Mouse (Mus musculus) hindbrain, embryonic 11.5 days (tissue): ENCODE measurements at regions not wholly inside any gene's neighbourhood (a gene's known extent, or its start where the extent isn't known, plus 50 kb on each side); places are given as distances from the start of the nearest gene placed in this dataset.

Experiments used
- ATAC-seq: fragments of 200-750 bp; cut with Nextera tagmentation; 2 replicates; pipeline ENCODE4 v1.8.0; 2017; ENCODE audit warnings: mild to moderate bottlenecking, moderate TSS enrichment, moderate library complexity; ENCODE audit not compliant: low FRiP score
- DNase-seq: peaks from one replicate; pipeline ENCODE4 v3.0.0-alpha.2; 2015; ENCODE audit warnings: low spot score
- H3K27ac ChIP-seq: fragments of 300-500 bp; sonication (generic); 2 replicates; pipeline ENCODE4 v1.5.1; 2014; ENCODE audit warnings: mild to moderate bottlenecking, low read depth, low read length
- H3K27me3 ChIP-seq: fragments of 300-500 bp; sonication (generic); 2 replicates; pipeline ENCODE4 v1.6.1; 2014; ENCODE audit warnings: mild to moderate bottlenecking, low read length, moderate library complexity, mixed read lengths; ENCODE audit not compliant: control insufficient read depth, insufficient read depth
- H3K36me3 ChIP-seq: fragments of 300-500 bp; sonication (generic); 2 replicates; pipeline ENCODE4 v1.6.1; 2014; ENCODE audit warnings: mild to moderate bottlenecking, low read length, moderate library complexity, mixed read lengths; ENCODE audit not compliant: control insufficient read depth, insufficient read depth
- H3K4me1 ChIP-seq: fragments of 300-500 bp; sonication (generic); replicated peaks from 2 replicates; pipeline ENCODE4 v1.6.1; 2014; ENCODE audit warnings: low read length, mixed read lengths; ENCODE audit not compliant: control insufficient read depth, insufficient read depth
- H3K4me2 ChIP-seq: fragments of 300-500 bp; sonication (generic); replicated peaks from 2 replicates; pipeline ENCODE4 v1.6.1; 2014; ENCODE audit warnings: mild to moderate bottlenecking, low read depth, low read length
- H3K4me3 ChIP-seq: fragments of 300-500 bp; sonication (generic); 2 replicates; pipeline ENCODE4 v1.5.1; 2014; ENCODE audit warnings: low read depth, low read length
- H3K9ac ChIP-seq: fragments of 300-500 bp; sonication (generic); 2 replicates; pipeline ENCODE4 v1.6.1; 2014; ENCODE audit warnings: low read depth, low read length
- H3K9me3 ChIP-seq: fragments of 300-500 bp; sonication (generic); 2 replicates; pipeline ENCODE4 v1.6.1; 2016; ENCODE audit warnings: low read length; ENCODE audit not compliant: control insufficient read depth
- WGBS: fragments of 180-500 bp; shearing (Covaris S2); extraction: QIAGEN DNeasy Blood & Tissue Kit; methylation state at CpG from one replicate; pipeline ENCODE4 v1.1.7; 2014; 5-methylcytosine and 5-hydroxymethylcytosine counted together

DNA sequence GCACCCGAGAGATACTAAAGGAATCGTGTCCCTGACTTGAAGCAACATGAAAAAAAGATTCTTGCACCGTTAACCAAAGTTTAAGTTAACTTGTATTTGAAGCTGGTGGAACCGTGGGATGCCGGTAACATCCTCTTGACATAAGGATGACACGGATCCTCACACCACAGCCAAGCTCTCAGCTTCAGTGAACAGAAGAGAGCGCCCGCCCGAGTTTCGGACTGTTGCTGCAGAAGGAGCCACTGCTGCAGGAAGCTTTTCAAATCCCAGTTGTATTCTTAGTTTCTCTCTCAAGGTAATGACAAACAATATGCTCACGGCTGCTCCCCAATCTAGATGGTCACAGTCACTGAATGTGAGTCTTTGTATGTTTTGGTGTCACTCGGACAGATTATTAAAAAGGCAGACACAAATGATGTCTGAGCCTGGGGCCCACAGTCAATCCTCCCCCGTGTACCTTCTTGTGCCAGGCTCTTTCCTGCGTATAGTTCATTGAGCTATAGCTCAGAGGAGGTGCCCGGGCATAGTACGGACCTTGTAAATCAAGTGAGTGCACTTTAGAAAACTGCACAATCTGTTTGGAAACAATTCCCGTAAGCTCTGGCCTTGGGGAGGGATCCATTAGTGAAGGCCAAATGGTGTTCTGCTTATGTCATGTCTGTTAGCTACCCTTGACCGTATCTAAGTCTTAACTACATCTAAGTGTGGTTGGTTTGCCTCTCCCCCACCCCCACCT is 99.3 kb upstream of the Ankrd55 start:
- no peak overlapping the region for H3K4me2 ChIP-seq
- no peak overlapping the region for H3K27ac ChIP-seq
- ATAC-seq (no peak), DNase-seq (no peak)
- WGBS = 93% methylated on average over 18 of the region's 18 CpGs
- H3K4me1 ChIP-seq = no peaks in the 10 kb centered on the region
- no peak overlapping the region for H3K9ac ChIP-seq
- no peak overlapping the region for H3K4me3 ChIP-seq
- no peaks in the 10 kb centered on the region for H3K36me3 ChIP-seq
- H3K9me3 ChIP-seq = no peaks in the 10 kb centered on the region
- no peaks in the 10 kb centered on the region for H3K27me3 ChIP-seq

DNA sequence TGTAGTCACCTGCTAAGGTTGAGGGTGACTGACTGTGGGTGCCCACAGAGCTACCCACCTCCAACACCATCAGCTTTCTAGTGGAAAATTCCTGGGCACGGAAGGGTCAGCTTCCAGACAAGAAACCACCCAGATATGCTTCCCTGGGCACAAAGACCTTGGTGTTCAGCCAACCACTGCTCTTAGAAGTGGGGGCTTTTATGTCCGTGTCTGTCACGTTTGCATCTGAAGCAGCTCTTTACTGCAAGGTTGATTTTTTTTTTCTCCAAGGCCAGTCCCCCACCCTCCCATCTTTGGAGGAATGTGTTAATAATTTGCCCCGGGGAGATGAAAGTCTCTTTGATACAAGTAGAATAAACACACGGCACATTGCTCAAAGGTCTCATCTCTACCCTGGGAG is 98.6 kb upstream of the Ankrd55 start:
- Histone ChIP-seq H3K4me2 (no peak overlapping the region), H3K27me3 (no peaks in the 10 kb centered on the region), H3K36me3 (no peaks in the 10 kb centered on the region), H3K4me3 (no peak overlapping the region), H3K4me1 (no peaks in the 10 kb centered on the region), H3K27ac (no peak overlapping the region), H3K9ac (no peak overlapping the region), H3K9me3 (no peaks in the 10 kb centered on the region)
- ATAC-seq (no peak), DNase-seq (no peak)
- 59% methylated on average over 5 of the region's 5 CpGs for WGBS

DNA sequence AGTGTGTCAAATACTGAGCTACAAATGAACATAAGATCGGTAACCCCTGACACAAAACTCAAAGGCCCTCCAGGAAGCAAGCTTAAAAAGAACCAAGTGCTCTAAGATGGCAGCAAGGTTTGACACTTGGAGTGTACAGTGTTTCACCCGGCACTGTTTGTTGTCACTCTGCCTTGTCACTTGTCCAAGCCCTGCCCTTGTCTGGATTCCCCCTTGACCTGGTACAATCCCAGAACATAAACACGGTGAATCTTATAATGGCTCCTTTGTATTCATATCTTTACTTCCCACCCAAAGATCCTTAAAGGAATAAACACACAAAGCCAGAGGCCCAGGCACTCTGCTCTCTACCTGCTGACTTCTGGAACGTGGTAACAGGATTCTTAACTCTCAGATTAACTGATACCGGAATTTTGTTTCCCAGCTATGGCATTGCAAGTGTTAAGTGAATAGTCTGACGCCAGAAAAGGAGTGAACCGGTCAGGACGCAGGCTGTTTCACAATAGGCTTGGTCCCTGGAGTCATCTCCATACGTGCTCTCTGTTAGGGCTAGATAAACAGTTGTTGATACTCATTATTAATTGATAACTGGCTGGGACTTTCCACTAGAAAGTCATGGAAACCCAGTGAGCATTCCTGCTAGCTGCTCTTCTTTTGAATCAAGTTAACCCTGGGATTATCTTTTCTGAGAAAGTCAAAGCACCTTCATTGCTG is 95.9 kb upstream of the Ankrd55 start:
- no peaks in the 10 kb centered on the region; the same call in 1 of the 2 replicates for H3K27me3 ChIP-seq
- H3K27ac ChIP-seq = no peak overlapping the region
- no peaks in the 10 kb centered on the region for H3K9me3 ChIP-seq
- ATAC-seq (no peak), DNase-seq (no peak)
- WGBS = 47% methylated on average over 9 of the region's 9 CpGs
- no peak overlapping the region for H3K4me3 ChIP-seq
- no peaks in the 10 kb centered on the region for H3K36me3 ChIP-seq
- H3K4me1 ChIP-seq = no peaks in the 10 kb centered on the region
- no peak overlapping the region for H3K9ac ChIP-seq
- H3K4me2 ChIP-seq = no peak overlapping the region

DNA sequence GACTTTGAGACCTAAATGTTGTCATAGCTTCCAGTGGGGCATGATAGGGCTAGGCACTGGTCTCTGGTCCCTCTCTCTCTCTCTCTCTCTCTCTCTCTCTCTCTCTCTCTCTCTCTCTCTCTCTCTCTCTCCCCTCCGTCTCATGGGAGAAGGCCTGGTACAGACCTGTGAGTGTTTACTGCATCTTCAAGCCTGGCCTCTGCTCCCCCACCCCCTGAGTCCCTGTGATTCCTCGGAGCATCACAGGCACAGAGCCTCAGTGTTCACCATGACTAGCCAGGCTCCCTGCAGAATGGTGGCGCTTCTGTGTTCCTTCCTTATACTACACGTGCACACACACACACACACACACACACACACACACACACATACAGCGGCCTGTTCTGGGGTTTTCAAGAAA is 94.6 kb upstream of the Ankrd55 start:
- no peak for ATAC-seq
- WGBS = 78% methylated on average over 5 of the region's 5 CpGs

DNA sequence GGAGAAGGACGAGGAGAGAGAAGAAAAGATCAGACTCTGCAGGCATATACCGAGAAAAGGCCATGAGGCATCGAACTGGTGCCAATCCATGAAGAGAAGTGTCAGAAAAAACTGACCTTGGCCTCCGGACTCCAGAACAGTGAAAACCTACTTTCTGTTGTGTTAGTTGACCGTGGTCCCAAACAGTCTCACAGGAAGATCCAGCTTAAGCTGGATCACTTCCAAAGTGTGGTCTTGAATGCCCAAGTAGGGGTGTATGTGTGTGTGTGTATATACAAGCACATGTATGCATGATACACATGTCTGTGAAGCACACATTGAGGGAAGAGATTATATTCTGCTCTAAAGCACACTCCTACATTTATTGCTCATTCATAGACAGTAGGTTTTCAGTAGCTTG is 93.3 kb upstream of the Ankrd55 start:
- DNase-seq = no peak
- H3K9ac ChIP-seq = no peak overlapping the region
- H3K36me3 ChIP-seq = no peaks in the 10 kb centered on the region
- no peaks in the 10 kb centered on the region for H3K9me3 ChIP-seq
- 78% methylated on average over 5 of the region's 5 CpGs for WGBS
- no peaks in the 10 kb centered on the region; the same call in 1 of the 2 replicates for H3K27me3 ChIP-seq
- H3K27ac ChIP-seq = no peak overlapping the region
- H3K4me2 ChIP-seq = no peak overlapping the region
- no peaks in the 10 kb centered on the region for H3K4me1 ChIP-seq
- H3K4me3 ChIP-seq = no peak overlapping the region
- ATAC-seq = no peak

More for the DNA sequence above, 94.6 kb upstream of the Ankrd55 start:
- no peak for DNase-seq
- Histone ChIP-seq H3K9ac (no peak overlapping the region), H3K9me3 (no peaks in the 10 kb centered on the region), H3K4me3 (no peak overlapping the region), H3K36me3 (no peaks in the 10 kb centered on the region), H3K27me3 (no peaks in the 10 kb centered on the region; the same call in 1 of the 2 replicates), H3K27ac (no peak overlapping the region), H3K4me1 (no peaks in the 10 kb centered on the region), H3K4me2 (no peak overlapping the region)

DNA sequence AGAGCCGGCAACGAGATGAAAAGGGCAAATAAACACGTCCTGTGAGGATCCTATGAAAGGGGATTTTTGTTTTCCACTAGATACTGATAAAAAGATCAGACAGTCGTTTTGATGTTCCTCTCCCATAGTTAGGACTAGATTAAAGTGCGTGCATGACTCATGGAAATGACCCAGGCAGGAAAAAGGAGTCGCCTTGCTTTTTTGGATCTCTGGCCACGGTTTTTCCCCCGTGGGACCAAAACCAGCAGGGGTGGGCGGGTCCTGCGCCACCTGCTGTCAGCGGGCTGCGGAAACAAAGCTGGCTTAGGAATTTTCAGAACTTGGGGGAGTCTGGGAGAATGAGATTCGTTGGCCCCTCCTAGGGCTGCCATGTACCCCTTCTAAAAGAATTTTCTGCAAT is 91.5 kb upstream of the Ankrd55 start:
- Histone ChIP-seq H3K27me3 (no peaks in the 10 kb centered on the region; the same call in 1 of the 2 replicates), H3K4me1 (no peaks in the 10 kb centered on the region), H3K27ac (no peak overlapping the region), H3K9me3 (no peaks in the 10 kb centered on the region), H3K9ac (no peak overlapping the region), H3K4me2 (peak overlapping the region; percentile 26; the same call in 1 of the 2 replicates), H3K4me3 (no peak overlapping the region), H3K36me3 (no peaks in the 10 kb centered on the region)
- DNase-seq = peak; percentile 51
- whole genome bisulfite sequencing = 5% methylated on average over 13 of the region's 13 CpGs
- no peak for ATAC-seq

DNA sequence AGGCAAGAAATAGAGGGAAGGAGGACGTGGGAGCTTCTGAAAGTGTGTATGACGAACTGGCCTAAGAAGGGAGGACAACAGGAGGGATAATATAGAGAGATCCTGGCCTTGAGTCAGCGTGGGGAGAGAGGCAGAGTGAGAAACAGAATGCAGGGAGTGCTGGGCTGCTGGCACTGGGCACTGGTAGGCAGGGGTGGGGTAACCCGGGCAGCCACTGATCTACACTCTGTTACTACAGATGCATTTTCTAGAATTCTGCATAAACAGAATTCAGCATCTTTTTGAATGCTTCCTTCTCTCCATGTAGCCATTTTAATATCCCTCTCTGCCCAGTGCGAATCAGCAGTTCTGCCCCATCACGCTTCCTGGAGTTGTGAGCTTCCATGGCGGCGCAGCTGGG is 84.5 kb upstream of the Ankrd55 start:
- Histone ChIP-seq H3K4me3 (no peak overlapping the region), H3K9me3 (no peaks in the 10 kb centered on the region), H3K36me3 (no peaks in the 10 kb centered on the region), H3K27me3 (no peaks in the 10 kb centered on the region), H3K27ac (no peak overlapping the region), H3K9ac (no peak overlapping the region), H3K4me2 (no peak overlapping the region), H3K4me1 (no peaks in the 10 kb centered on the region)
- ATAC-seq (no peak), DNase-seq (no peak)
- 85% methylated on average over 8 of the region's 8 CpGs for WGBS

DNA sequence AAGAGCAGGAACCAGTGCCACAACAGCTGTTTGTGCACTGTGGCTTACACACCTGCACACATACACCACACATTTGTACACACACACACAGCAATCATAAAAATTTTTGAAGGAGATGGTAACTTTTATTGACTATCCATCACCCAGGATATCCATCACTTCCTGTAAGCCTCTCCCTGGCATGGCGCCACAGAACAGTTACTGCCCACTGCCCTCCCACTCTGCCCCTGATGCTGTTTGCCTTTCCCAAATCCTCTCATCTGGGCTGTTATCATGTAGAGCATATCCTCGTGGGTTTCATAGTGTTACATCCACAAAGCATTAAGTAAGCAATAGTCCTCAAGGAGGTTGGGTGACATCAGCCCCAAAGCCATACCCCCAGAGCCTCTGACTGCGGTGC is 84.0 kb upstream of the Ankrd55 start:
- Histone ChIP-seq H3K4me3 (no peak overlapping the region), H3K4me2 (no peak overlapping the region), H3K4me1 (no peaks in the 10 kb centered on the region), H3K9ac (no peak overlapping the region), H3K36me3 (no peaks in the 10 kb centered on the region), H3K9me3 (no peaks in the 10 kb centered on the region), H3K27me3 (no peaks in the 10 kb centered on the region), H3K27ac (no peak overlapping the region)
- WGBS = 80% methylated on average over 3 of the region's 3 CpGs
- no peak for DNase-seq
- no peak for ATAC-seq

DNA sequence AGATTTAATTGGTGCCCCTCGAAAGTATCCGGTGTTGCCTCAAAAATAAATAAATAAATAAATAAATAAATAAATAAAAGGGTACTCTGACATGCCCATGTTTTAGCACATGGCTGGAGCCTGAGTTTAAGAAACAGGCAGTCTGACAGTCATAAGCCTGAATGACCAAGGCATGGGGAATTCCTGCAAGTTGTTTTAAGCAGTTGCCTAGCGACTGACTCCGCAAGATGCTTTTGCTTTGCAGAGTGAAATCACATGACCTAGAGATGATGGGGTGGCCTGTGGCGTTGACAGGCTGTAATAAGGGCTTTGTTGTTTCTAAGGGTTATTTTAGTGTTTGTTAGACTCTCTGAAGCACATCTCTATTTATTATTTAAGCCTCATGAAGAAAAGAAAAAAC is 83.4 kb upstream of the Ankrd55 start:
- Histone ChIP-seq H3K4me2 (no peak overlapping the region), H3K36me3 (no peaks in the 10 kb centered on the region), H3K27ac (no peak overlapping the region), H3K4me1 (no peaks in the 10 kb centered on the region), H3K27me3 (no peaks in the 10 kb centered on the region), H3K9me3 (no peaks in the 10 kb centered on the region), H3K4me3 (no peak overlapping the region), H3K9ac (no peak overlapping the region)
- WGBS = 65% methylated on average over 5 of the region's 5 CpGs
- ATAC-seq = peak; percentile 57
- no peak for DNase-seq
